Mouse (Mus musculus): Measurements from ENCODE around the gene Anapc11.
"Not testable (repeated sequence)": the region's sequence is repeated elsewhere in the genome, so short reads cannot be mapped to it uniquely, and the experiment has no call there.

Anapc11 gene

DNA sequence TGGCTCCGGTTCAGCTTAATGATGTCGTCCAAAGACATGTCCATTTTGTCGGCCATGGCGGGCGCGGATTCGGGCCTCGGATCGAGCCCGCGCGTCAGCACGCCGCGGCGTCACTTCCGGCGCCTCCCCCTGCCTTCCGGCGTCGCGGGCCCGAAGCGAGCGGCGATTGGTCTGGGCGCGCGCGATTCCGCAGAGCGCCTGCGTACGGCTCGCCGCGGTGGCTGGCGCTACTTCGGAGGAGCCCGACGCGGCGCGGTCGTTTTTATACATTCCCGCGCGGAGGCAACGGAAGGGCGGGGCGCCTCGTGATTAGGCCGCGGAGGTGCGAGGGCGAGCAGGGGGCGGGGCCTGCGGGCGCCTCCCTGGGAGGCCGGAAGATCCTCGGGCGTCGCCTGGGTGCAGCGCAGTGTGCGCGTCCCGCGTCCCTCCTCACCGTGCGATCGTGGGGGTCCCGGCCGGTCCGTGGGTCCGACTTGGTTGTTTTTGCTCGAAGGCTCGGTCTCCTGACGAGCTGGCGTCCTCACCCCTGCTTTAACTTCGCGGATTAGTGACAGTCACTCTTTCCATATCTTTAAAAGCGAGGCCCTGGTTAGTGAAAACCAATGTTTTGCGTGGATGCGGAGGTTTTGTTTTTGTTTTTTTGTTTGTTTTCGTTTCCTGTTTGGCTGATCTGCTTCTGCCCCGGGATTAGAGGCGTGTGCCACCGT lies at the start of gene Anapc11, which contains the start of gene Alyref:
Gene Anapc11, plus strand, starts transcription at position 139 of the 707 bp plus-strand sequence.
Gene Alyref, minus strand, starts transcription at position 83 of the 707 bp plus-strand sequence.
- DNase-seq (ENCODE audit: low spot score), result peak; percentile 50

DNA sequence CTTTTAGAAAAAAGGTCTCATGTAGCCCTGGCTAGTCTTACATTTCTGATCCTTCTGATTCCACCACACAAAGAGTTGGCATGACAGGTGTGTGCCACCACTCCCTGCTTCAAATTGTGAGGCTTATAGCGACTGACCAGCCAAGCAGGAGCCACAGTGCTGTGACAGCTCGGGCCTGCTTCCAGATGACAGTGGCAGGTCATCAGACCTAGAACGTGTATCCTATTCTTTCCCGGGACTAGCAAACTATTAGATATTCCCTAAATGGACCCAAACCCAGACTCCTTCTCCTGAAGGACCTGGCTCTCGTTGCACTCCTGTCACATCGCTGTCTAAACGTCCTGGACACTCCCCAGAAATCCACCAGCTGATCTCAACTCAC lies 49.4 kb upstream of the Anapc11 start:
- DNase-seq (ENCODE audit: low spot score), result no peak

DNA sequence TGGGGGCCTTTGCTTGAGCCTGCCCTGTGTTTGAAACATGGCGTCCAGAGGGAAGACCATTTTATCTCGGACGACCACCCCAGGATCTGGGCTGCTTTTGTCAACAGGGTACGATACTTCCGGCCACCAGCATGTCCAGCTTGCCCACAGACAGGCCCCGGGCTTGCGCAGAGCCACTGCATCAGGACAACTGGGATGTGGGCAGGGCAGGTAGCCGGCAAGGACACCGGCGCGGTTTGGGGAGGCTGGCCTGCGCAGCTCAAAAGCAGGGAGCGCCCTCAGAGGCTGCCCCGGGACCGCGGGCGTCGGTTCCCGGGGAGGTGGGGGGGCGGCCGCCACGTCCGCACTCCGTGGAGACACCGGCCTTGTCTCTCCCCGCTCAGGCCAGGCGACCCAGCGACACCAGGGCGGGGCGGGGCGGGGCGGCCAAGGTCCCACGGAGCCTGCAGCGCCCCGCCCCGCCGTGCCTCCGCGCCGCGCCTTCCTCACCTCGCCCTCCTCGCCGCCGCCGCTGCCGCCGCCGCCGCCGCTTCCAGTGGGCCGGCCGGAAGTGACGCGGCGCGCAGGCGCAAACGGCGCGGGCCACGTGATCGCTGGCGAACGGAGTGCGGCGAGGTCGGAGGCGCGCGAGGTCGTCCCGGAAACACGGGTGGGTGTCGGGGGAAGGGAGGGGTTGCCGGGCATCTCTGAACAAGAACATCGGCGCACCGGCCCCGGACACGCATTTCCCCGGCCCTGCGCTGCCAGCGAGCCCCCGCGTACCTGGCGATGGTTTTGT lies 48.9 kb upstream of the Anapc11 start, which contains the start of gene Mcrip1:
Gene Mcrip1, minus strand, starts transcription at position 560 of the 778 bp plus-strand sequence.
- DNase-seq (ENCODE audit: low spot score), result peak; percentile 64

DNA sequence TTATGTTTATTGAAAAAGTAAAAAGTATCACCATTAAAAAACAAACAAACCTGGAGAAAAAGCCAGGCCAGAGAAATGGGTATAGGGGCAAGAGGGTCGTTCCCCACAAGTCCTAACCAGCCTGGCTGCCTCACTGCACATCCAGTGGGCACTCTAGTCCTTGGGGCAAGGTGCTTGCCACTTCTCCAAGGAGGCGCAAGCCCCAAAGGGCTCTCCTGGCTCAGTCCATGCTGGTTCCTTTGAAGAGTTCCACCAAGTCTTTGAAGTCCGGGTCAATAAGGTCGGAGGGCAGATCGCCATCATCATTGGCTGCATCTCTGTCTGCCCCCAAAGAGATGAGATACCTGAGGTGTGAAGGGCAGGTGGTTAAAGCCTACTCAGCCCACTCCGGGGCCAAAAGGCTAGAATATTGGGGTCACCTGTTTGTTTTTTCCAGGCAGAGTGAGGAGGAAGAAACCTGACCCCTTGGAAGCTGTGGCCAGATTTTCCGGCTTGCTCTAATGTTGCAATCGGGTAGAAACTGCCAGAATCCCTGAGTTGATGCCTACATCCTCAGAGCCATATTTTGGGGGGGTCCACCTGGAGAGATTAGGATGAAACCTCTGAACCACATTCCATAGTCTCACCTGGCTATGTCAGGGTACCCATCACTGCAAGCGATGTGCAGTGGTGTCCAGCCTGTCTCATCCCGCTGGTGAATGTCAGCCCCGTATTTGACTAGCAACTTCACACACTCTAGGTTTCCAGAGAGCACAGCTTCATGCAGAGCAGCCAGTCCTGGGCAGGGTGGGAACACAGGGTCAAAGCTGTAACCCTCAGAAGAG lies 48.0 kb upstream of the Anapc11 start:
- DNase-seq (ENCODE audit: low spot score), result no peak

DNA sequence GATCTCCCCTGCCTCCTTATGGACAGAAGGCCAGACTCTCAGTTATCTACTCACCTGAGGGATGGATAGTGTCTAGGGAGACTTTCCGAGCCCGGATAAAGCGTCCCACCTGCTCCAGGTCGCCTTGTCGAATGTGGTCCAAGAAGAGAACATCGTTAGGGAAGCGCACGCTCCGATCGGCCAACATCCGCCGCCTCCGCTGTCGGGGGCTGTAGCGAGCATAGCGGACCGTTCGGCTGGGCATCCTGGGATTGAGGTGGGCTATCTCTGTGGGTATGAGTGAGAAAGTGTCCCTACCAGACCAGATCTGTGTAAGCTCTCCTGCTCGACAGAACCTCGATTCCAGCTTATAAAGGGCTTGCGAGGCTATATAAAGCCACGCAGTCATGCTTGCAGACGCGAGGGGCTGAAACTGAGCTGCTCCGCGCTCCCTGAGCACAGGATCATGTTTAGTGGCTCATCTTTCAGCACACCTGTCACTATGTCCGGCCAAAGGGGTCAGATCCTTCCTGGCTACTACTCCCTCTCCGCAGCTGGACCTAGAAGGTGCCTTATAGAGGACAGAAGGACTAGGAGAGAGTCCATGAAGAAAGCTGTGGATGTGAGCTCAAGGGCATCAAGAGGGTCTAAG lies 47.3 kb upstream of the Anapc11 start, which contains the start of gene Ppp1r27:
Gene Ppp1r27, minus strand, starts transcription at position 323 of the 631 bp plus-strand sequence.
- DNase-seq (ENCODE audit: low spot score), result no peak

DNA sequence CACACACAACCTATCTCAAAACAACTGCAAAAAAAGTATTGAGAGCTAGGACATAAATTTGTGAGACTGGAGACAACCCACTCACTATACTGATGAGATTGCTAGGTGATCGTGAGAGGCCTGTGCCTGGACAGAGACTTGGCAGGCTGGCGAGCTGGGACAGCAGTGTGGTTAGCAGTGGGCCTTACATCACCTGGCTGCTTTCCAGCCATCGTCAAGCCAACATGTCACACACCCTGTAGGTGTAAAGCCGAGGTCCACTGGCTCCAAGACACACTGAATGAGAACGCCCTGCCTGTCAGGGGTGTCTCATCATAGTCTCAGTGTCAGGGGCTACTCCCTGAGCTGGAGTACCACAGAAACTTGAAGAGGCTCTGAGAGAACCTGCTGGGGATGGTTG lies 45.5 kb upstream of the Anapc11 start:
- no peak for DNase-seq (ENCODE audit: low spot score)

DNA sequence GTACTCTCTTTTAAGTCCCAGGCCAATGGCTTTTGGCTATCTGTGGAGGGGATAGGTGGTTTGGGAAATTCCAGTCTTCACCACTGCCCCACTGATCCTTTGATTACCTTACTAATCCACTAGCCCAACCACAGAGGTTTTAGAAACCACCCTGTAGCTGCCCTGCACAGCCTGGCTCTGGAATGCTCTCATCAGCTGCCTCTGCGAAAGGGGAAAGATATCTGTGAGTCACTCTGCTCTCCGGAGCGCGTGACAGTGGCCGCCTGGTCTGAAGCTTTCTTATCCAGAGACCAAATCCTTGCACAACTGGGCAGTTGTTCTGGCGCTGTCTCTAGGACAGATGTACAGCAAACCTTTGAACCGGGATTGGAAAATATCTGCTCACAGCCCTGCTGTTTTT lies 43.4 kb upstream of the Anapc11 start:
- no peak for DNase-seq (ENCODE audit: low spot score)

DNA sequence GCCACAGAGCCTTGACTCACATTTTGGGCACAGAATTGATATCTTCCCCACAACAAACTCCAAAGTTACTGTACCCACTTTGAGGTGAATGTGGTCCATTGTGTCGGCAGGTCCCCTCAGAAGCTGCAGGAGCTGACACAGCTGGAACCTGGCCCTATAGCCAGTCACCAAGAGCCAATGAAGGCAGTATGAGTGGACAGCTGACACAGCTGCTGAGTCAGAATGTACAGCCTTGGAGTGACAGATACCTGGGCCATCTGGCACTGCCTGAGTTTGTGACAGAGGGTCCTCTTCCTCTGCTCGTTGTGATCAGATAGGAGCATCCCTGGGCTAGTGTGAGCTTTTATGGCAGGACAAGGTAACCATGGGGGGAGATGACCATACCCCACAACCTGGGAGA lies 43.0 kb upstream of the Anapc11 start:
- DNase-seq (ENCODE audit: low spot score), result no peak

DNA sequence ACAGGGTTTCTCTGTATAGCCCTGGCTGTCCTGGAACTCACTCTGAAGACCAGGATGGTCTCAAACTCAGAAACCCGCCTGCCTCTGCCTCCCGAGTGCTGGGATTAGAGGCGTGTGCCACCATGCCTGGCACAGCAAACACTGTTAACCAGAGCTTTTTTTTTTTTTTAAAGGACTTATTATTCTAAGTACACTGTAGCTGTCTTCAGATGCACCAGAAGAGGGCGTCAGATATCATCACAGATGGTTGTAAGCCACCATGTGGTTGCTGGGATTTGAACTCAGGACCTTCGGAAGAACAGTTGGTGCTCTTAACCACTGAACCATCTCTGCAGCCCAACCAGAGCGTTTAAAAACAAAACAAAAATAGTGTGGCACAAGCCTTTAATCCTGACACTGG lies 39.4 kb upstream of the Anapc11 start:
- DNase-seq (ENCODE audit: low spot score), result not testable (repeated sequence)

DNA sequence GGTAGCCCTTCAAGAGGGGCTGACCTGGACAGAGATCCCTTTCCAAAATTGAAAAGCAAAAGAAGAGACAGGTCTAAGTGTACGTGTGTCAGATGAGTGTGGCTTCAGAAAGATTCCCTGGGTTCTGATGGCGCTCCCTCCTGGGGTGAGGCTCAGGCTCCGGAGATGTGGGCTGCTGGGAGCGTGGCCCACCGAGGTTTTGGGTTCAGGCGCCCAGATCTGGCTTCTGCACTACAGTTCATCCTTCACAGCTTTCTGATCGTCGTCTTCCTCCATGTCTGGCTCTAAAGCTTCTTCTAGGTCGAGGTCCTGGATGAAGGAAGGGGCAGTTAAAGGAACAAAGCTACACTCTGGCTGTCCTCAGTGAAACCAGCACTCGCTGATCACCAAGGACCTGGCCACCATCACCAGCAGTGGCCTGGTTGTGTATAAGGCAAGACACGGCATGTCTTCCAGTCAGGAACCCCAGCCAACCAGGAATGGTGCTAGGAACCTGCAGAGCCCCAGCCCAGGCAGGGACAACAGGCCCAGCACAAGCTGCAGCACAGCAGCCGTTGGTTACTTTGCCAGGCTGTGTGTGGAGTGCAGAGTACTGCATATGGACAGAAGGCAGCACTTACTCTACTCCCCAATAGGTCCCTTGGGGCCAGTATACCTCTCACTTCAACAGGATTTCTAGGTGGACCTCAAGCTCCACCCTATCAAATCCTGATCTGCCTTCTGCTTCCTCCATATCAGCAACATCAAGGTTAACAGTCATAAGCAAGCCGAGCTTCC lies 37.1 kb upstream of the Anapc11 start:
- DNase-seq (ENCODE audit: low spot score), result no peak

DNA sequence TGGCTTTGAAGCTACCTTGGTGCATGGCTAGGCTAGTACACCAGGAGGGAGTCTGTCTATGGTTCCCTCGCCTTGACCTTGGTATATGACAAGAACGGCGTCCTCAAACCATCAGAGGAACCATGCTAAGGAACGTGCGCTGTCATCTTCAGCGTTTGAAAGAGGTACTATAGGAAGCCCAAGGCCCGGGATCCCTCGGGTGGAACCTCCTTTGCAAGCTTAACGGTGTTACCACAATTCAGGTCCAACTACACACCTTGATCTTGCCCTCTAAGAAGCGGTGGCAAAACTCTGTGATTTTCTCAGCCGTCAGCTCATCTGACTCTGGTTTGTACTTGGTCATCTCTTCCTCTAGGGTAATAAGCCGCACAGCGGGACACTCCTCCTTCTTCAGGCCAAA lies 35.3 kb upstream of the Anapc11 start:
- DNase-seq (ENCODE audit: low spot score), result no peak

DNA sequence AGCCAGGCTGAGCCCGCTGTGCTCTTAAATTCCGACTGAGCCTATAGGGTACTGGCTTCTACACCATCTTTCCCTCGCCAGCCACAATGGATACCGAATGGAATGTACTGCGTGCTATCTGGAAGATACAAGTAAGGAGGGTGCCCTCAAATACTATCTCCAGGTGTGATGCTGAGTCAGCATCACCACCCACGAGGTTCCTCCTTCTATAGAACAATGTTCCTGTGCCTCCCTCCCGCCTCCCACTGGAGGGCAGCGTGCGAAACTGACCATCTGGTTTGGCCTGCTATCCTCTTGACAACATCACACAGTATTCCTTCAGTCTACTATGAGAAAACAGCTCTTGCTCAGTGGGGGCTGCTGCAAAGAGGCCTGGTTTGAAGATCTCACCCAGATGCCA lies 33.1 kb upstream of the Anapc11 start:
- DNase-seq (ENCODE audit: low spot score), result no peak

DNA sequence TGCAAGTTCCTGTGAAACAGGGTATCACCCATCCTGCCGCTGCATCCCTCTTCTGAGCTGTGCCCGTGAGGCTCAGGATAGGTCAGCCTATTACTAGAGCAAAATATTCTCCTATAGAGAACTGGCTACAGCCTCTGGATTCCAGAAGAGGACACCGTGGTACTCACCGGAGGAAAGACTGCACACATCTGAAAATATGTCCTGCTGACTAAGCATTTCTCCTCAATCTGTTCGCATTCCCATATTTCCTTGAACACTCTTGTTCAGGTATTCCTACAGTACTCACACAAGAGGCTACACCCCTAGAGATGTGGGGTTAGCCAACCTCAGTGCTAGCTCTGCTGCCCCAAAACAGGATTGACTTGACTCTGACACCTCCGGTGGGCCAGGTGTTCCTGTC lies 29.9 kb upstream of the Anapc11 start:
- no peak for DNase-seq (ENCODE audit: low spot score)

DNA sequence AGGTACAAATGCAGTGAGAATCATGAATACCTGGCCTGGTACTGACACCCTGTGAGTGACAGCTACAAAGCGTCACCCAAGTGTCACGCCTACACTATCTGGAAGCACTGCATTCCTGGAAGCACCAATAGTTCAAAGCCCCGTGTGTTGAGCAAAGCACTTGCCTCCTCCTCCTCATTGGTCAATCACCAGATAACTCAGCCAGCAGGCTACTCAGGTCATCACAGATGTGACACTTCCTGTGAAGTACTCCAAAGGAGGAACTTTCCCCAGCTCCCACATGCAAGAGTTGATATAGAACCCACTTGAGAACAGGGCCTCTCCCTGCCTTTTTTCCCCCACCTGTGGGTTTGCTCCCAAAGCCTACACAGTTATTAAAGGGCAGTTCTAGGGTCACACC lies 27.1 kb upstream of the Anapc11 start:
- no peak for DNase-seq (ENCODE audit: low spot score)

DNA sequence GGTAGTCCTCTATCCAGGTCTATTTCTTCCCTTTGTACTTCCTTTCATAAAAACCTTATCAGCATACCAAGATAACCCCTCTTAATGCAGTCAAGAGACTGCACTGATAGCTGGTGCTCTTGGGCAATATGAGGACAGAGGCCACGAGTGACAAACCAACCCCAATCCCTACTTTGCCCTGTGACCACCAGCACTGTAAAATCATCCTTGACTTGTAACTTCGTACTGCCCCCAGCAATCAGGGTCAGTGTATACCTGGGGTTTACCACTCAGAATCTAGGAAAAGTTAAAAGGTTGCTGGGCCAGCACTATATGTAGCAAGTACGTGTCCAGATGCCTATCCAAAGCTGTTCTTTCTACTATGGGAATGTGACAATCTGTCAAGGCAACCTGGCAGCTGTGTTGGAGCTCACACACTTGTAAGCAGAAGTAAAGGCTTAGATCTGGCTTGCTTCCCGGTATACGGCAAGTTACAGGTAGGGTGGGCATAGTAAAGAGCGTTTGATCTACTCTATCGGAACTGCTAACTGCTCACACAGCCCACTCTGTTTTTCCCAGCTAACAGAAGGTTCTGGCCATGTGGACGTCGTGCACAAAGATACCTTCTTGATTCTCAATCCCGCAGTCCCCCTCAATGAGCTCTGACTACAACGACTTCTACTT lies 26.3 kb upstream of the Anapc11 start:
- no peak for DNase-seq (ENCODE audit: low spot score)

DNA sequence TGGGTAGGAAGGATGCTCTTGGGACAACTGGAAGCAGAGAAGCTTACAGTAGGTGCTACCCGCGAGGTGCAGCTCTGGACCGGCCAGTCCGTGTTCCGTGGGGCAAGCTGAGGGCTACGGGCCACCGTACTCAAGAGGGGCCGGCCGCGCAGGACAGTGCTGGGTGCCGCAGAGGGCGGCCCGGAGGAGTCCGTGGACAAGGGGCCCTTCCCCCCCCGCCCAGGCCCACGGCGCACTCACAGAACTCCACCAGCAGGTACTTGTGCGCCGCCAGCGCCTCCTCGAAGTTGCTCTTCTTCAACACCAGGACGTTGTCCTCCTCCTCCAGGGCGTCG lies 25.8 kb upstream of the Anapc11 start:
- DNase-seq (ENCODE audit: low spot score), result no peak

DNA sequence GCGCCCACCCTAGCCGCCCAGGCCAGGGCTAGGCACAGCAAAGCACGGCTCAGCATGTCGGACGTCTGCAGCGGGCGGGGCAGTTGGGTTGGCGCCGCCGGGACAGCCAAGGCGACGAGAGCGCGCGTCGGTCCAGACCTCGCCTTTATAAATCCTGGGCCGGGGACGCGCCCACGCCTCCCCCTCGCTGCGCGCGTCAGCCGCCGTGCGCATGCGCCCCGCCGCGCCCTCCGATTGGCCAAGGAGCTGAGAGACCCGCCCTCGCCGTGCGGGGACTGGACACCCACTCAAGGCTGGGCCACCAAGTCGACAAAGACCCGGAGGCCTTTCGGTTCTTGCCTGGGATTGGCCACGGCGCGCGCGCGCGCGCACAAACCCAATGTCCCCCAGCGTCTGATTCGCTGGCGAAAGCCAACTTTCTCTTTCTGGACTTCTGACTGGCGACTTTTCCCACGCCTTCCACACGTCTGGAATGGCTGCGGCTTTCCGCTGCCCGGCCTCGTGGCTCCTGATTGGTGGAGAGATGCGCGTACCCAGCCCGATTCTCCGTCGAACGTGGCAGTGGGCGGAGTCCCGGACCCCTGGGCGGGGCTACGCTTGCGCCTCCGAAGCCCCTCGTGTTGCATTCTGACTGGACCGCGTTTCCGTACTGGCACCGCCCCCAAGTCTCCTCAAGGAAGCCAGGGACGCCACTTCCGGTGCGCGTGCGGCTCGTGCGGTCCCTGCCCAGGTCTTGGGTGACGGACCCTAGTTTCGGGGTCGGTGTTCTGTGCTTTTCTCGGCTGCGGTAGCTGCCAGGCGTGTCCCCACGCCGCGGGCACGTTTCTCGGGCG lies 25.3 kb upstream of the Anapc11 start, which contains the start of gene P4hb:
Gene P4hb, minus strand, starts transcription at position 502 of the 833 bp plus-strand sequence.
- DNase-seq (ENCODE audit: low spot score), result peak; percentile 98

DNA sequence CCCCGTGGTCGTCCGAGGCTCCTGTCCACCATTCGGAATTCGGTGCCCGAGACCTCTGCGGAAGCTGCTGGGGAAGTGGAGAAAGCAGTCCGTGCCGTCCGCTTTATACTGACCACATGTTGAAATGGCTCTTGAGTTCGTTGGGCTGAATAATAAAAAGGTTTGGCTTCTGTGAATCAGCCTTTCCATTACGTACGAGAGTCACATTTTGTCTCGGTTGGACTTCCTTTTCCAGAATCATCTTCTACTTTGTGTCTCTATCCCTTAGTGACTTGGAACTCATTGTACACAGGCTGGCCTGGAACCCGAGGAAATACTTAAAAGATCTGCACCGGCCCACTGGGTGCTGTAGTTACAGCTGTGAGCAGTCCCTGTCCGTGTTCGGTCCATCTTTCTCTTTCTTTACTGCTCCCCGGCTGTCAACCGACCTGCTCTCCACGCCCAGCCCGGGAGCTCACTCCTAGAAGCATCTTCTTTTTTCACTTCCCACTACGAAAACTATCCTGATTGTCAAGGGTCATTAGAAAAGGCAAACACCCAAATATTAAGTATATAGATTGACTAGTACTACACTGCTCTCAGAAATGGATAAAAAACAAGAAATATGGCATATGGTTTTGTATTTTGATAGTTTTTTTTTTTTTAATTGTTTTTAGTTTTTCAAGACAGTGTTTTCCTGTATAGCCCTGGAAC lies 24.5 kb upstream of the Anapc11 start:
- DNase-seq (ENCODE audit: low spot score), result no peak

DNA sequence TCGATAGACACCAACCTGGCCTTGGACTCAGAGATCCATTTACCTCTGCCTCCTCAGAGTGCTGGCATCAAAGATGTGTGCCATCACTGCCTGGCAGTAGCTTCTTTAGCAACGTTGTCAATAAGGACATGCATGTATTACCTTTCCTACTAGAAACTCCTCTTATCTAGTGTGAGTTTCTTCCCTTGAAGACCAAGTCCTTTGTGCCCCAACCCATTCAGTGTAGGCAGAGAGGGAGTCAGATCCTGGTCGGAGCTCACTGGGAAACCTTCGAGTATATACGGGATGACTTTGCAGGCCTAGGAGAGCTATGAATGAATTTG lies 24.0 kb upstream of the Anapc11 start:
- DNase-seq (ENCODE audit: low spot score), result no peak

All from layer of hippocampus, adult 9-10 months (tissue).